Mouse (Mus musculus) retina, embryonic 14.5 days (tissue): ENCODE results near the gene Get4.

Experiments used
- DNase-seq: peaks from one replicate; pipeline ENCODE4 v3.0.0-alpha.2; 2015; ENCODE audit warnings: low spot score

Gene Get4

GRCm38 (mm10) chr5:139317751-139318504 is 65.8 kb downstream of the Get4 start:
- DNase-seq = no peak
